Mouse (Mus musculus): ENCODE measurements around the gene Plod2.

GRCm38 (mm10) chr9:92555006-92555958 lies 13.3 kb downstream of the Plod2 start:
- TF ChIP-seq CTCF (IDR thresholded peaks at IDR 0.05) (no peak), EP300 (IDR thresholded peaks at IDR 0.05) (no peak)

Measured in lung, postnatal 0 days (tissue).